Mouse (Mus musculus) thymus, postnatal 14 days (tissue): ENCODE data around the gene Art3.

Experiments used
- DNase-seq: peaks from one replicate; pipeline ENCODE4 v3.0.0; 2021

The Art3 gene

DNA sequence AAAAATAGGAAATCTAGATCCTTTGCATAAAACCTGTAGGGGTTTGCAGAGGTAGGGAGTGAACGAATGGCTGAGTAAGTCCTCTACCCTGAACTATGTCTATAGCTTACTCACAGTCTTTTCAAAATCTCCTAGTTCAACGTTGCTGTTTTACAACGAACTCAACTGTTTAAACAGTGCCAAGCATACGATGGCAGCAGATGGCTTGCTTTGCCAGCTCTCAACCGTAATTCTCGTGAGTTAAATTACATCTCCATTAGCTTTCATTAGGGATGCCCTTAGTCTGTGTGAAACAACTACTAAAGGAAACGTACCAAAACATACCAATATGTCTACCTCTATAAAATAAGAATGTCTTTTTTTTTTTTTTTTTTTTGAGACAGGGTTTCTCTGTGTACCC, 100.0 kb downstream of the Art3 start:
- no peak for DNase-seq

DNA sequence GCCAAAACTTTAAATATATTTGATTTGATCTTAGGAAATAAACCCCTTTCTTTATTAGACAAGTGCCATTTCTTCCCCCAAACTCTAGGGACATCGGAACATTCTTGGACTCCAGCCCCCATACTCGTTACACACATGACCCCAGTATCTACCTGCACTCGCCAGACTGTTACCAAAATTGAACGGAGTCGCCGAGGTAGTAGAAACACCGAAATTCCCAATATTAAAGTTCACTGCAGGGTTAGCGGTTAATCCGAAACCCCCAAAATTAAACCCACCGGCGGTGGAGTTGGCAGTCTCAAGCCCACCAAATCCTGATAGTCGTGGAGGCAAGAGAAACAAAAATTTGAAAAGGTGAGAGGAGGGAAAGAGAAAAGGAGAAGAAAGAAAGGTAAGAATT, 102.4 kb downstream of the Art3 start:
- peak; percentile 6 for DNase-seq

DNA sequence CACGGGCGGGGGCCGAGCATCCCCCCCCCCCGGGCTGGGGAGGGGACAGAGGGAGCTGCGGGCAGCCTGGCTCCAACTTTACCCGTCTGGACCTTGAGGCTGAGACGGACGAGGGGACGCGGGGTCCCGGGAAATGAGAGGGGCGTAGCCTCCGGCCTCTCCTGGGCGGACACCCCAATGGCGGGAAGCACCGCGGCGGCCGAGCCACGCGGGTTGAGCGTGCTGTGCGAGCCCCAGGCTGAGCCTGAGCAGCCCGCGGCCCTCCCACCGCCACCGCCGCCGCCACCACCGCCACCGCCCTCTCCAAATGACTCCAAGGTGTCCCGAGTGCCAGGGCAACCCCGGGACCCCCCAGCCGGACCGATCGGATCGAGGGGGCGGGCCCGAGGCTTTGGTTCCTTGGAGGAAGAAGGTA, 103.0 kb downstream of the Art3 start:
- no peak for DNase-seq

DNA sequence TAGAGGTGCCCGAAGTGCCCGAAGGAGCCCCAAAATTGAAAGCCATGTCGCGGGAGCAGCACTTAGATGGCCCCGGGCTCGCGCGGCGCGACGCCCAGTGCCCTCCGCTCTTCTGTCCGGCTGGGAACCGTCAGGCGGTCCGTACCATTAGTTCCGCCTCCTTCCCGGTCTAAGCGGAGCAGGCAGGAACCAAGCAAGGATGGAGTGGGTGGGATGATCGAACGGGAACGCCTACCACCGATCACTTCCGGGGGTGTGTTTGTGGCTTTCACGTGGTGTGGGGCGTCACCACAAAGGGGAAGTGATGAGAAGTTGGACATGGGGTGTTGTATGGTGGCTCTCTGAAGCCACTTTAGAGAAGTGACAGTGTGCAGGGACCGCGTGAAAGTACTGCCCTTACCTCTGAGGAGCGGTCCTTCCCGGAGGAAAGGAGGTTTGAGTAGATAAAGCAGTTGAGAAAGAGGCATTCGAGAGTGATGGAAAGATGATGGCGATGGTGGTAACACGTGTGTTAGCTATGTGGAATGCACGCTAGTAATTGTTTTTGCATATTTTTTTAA, 103.5 kb downstream of the Art3 start, which contains the start of gene Nup54:
Gene Nup54 (minus strand): TSS at position 195 of the 560 bp plus-strand sequence.
- DNase-seq = peak; percentile 91

DNA sequence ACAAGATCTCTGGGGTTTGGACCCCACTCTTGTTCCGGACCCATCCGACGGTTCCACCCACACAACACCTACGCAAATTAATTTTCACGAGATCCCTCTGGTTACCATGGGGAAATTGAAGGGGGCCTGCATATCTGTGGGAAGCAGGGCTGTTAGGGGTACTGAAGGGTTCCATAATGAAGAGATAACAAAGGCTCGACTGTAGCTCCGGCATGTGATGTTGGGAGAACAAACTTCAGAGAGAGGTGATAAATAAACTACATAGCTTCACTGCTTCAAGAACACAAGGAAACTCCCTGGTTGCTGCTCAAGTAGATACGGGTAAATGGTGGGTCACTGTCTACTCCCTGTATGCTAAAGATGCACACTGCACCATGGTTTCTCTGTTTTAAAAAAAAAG, 106.9 kb downstream of the Art3 start:
- no peak for DNase-seq

DNA sequence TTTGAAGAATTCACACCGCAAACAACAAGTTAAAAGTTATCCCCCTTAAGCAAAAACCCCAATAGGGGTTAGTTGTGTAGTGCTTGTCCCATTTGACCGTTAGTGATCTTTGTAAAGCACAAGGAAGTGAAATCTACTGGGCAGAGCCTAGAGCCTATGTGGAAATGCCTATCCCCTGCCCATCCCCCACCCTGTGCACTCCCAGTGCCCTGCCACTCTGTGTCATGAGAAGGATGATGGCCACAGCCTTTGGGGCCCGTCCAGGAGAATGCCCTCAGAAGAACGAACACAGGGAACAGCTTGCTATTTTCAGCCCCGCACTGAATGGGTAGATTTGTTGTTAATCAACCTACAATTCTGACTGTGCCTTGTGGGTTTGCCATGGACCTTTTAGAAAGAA, 109.9 kb downstream of the Art3 start:
- DNase-seq = no peak

DNA sequence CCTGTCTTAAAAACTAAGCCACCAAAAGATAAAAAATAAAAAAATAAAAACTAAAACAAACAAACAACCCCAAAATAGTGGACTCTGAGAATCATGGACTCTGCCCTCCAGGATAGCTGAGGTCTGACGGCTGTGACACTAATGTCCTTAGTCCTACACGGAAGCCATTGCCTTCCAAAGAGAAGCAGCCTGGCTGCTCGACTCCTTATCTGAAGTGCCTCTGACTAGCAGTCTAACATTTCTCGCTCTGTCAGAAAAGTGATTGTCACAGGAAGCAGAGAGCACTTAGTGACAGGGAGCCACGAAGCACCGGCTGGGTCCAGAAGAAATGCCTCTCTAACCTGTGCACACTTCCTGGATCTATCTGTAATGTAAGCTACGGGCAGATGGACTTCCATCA, 111.3 kb downstream of the Art3 start:
- no peak for DNase-seq

DNA sequence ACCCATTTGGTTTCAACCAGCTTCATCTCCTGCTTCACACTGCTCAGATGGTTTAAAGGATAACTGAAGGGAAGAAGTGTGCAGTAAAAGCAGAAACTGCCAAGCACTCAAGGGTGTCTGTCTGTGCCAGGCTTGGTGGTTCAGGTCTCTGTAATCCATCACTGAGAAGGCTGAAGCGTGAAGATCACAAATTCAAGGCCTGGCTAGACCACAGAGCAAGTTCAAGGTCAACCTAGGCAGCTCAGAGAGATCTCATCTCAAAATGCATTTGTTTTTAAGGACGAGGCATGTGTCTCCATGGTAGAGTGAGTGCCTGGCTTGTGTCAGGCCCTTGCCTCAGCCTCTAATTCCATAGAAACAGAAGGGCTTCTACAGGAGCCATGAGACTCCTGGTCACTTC, 113.4 kb downstream of the Art3 start:
- no peak for DNase-seq

DNA sequence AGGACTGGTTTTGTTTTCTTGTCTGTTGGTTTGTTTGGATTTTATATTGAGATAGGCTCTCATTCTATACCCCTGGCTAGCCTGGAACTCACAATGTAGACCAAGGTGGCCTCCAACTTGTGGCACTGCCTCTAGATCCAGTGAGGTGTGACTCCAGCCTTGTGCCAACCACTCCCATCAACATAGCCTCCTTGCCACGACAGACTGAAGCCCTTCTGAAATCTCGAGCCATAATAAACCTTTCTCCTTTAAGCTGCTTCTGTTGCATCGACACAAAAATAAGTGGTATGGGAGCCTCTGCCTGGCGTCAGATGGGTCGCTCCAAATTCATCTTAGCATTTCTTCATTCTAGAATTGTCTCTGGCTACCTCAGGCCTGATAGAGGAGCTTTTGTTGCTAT, 115.1 kb downstream of the Art3 start:
- DNase-seq = no peak

DNA sequence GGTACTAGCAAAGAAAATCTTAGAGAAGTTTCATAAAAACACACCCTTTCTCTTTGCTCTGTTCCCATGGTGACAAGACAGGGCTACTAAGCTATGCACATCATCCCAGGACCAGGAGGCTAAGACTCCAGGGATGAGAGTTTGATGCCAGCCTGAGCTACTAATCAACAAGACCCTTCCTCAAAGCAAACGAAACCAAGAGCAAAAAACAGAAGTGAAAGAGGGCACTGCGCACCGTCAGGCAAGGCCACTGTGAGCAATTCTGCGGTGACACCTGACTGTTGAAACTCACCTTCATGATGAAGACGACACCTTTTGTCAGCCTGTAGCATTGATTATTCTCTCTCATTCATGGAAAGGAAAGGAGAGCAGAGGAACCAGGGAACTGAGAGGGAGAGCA, 121.2 kb downstream of the Art3 start:
- no peak for DNase-seq

DNA sequence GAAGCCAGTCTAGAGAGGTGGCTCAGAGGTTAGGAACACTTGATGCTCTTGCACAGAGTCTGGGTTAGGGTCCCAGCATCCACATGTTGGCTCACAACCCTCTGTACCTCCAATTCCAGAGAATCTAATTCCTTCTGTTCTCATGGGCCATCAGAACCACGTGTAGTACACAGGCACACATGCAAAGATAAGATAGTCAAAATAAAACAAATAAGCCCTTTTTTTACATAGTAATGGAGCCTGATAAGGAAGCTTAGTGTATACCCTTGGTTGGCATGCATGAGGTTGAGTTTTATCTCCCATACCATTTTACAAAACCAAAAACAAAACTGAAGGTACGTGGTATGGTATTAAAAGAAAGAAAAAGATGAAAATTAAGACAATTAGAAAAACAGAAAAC, 125.8 kb downstream of the Art3 start:
- DNase-seq = no peak

DNA sequence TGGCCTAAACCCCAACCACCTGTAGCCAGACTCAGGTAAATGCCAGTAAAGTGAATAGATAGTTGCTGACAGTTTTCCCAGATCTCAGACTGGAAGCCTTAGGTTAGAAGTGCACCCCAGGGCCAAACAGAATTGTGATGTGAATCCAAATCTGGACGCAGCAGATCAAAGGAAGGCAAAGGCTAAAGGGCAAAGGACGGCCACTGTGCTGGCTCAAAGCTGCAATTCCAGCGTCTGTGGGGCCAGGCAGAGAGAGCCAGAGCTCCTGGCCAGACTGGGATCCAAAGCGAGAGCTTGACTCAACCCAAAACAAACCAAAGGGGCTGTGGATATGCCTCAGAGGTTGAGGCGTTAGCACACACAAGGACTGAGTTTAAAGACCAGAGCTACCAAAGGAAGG, 127.1 kb downstream of the Art3 start:
- DNase-seq = no peak

DNA sequence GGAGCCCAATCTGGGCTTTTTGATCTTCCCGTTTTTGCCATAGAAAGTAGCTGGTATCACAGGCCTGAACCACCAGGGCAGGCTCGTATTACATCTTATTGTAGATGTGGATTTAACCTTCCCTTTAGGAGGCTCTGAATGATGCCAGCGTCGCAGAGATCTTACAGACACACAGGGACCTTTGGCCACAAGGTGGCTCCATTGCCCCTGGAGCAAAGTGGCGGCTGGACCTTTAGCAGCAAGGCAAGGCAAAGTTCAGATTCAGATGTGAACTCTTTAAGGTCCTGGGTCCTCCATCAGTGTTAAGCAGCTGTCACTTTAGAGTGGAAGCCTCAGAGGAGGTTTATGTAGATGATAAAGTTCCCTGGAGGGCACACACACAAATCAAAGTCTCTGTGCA, 129.7 kb downstream of the Art3 start:
- DNase-seq = peak; percentile 86
